In genomic region chr7:75440241-75440640, GRCm38 (mm10) we compare ENCODE assay signal across 21 mouse cellular contexts. TPM values are rescaled to one million over a fixed set of nuclear protein-coding genes. Genes with fewer than 3 reads are reported as not detected.
DNase-seq lines count a peak whose midpoint lies in the region; ATAC-seq lines count a peak whose summit lies in the region.
"Had no signal": no experiment of that assay in that cellular context is flagged by ENCODE, and none has a peak within 500 bp of the region (broad histone marks: within the 10 kb centered on the region; RNA-seq: fewer than 3 reads in every experiment).

No protein-coding gene starts in this region.

- ATAC-seq in intestine, embryonic 16.5 days = 0 out of 2 replicates have a peak, but pooled peaks have one; percentile 46
- no peak for ATAC-seq in intestine, embryonic 15.5 days
- ATAC-seq: forebrain, embryonic 14.5 days; forebrain, embryonic 16.5 days had no signal

- H3K4me3 ChIP-seq in intestine, embryonic 16.5 days (ENCODE audit: low read length) = no peak overlapping the region
- H3K4me3 ChIP-seq in intestine, embryonic 15.5 days (replicated peaks) = no peak overlapping the region
- H3K4me3 ChIP-seq: embryonic facial prominence, embryonic 13.5 days; embryonic facial prominence, embryonic 15.5 days; erythroblast, embryonic 14.5 days; forebrain, embryonic 10.5 days; forebrain, embryonic 12.5 days had no signal

- no peaks in the 10 kb centered on the region for H3K9me3 ChIP-seq in intestine, embryonic 16.5 days (ENCODE audit: control insufficient read depth, low read length)
- H3K9me3 ChIP-seq in intestine, embryonic 15.5 days = no peaks in the 10 kb centered on the region
- H3K9me3 ChIP-seq: embryonic facial prominence, embryonic 13.5 days; embryonic facial prominence, embryonic 15.5 days; forebrain, embryonic 12.5 days had no signal

- WGBS in intestine, embryonic 16.5 days = 74% methylated on average over 2 of the region's 2 CpGs
- 71% methylated on average over 2 of the region's 2 CpGs for WGBS in intestine, embryonic 15.5 days

- H3K36me3 ChIP-seq in intestine, embryonic 16.5 days (ENCODE audit: control insufficient read depth, insufficient read depth, low read length) = no peaks in the 10 kb centered on the region
- no peaks in the 10 kb centered on the region for H3K36me3 ChIP-seq in intestine, embryonic 15.5 days
- H3K36me3 ChIP-seq: embryonic facial prominence, embryonic 13.5 days; embryonic facial prominence, embryonic 15.5 days; forebrain, embryonic 10.5 days; forebrain, embryonic 12.5 days had no signal

- no peak overlapping the region for H3K4me2 ChIP-seq in intestine, embryonic 16.5 days (ENCODE audit: low read depth, low read length)
- H3K4me2 ChIP-seq in intestine, embryonic 15.5 days (replicated peaks) = no peak overlapping the region
- H3K4me2 ChIP-seq: embryonic facial prominence, embryonic 13.5 days; embryonic facial prominence, embryonic 15.5 days; forebrain, embryonic 12.5 days had no signal

- no peak overlapping the region for H3K27ac ChIP-seq in intestine, embryonic 16.5 days (ENCODE audit: low read length)
- H3K27ac ChIP-seq in intestine, embryonic 15.5 days = no peak overlapping the region
- H3K27ac ChIP-seq: embryonic facial prominence, embryonic 13.5 days; embryonic facial prominence, embryonic 15.5 days; forebrain, embryonic 10.5 days; forebrain, embryonic 12.5 days had no signal

- no peaks in the 10 kb centered on the region for H3K27me3 ChIP-seq in intestine, embryonic 16.5 days (replicated peaks; ENCODE audit: control insufficient read depth, insufficient read depth, low read length)
- no peaks in the 10 kb centered on the region for H3K27me3 ChIP-seq in intestine, embryonic 15.5 days (replicated peaks)
- H3K27me3 ChIP-seq: embryonic facial prominence, embryonic 13.5 days; embryonic facial prominence, embryonic 15.5 days; forebrain, embryonic 12.5 days had no signal

- no peak overlapping the region for H3K9ac ChIP-seq in intestine, embryonic 16.5 days (ENCODE audit: low read depth, low read length)
- H3K9ac ChIP-seq in intestine, embryonic 15.5 days = no peak overlapping the region
- H3K9ac ChIP-seq: embryonic facial prominence, embryonic 13.5 days; embryonic facial prominence, embryonic 15.5 days; forebrain, embryonic 12.5 days had no signal

- H3K4me1 ChIP-seq in intestine, embryonic 16.5 days (ENCODE audit: control insufficient read depth, insufficient read depth, low read length) = no peaks in the 10 kb centered on the region
- H3K4me1 ChIP-seq in intestine, embryonic 15.5 days (replicated peaks) = no peaks in the 10 kb centered on the region
- H3K4me1 ChIP-seq: embryonic facial prominence, embryonic 15.5 days; forebrain, embryonic 12.5 days had no signal

- peak; percentile 44 for DNase-seq in kidney, adult 9 months
- DNase-seq in kidney, postnatal 10 days = no peak
- DNase-seq: adrenal gland, adult 2 months; adrenal gland, postnatal 10 days; adrenal gland, postnatal 25 days; cerebellum, adult 11 months; cerebellum, adult 18-20 months; cerebellum, adult 8-10 months; cerebellum, adult 9-11 months; cerebellum, postnatal 14 days; cerebellum, postnatal 36 days; embryo, embryonic 11 days had no signal

RNA-seq across cellular contexts. Expression of gene Akap13, which starts 15.1 kb away (rescaled TPM):
- polyA plus RNA-seq in intestine, embryonic 16.5 days (2015; fragmentation: Nextera tagmentation; extraction: Ambion mirVana) = 22.1 and 24.9 TPM in 2 replicates
- 29.4 and 31.2 TPM in 2 replicates for polyA plus RNA-seq in intestine, embryonic 15.5 days (2015; fragmentation: Nextera tagmentation; extraction: Ambion mirVana)
